Mouse (Mus musculus) CD8-positive naive resting alpha-beta T cell, adult 2 months (primary cell): ENCODE measurements around the gene Pnldc1.
A peak's percentile ranks its signal among the peaks of the same experiment; 100 is the strongest.
"Not testable (repeated sequence)": the region's sequence is repeated elsewhere in the genome, so short reads cannot be mapped to it uniquely, and the experiment has no call there.

ENCODE experiments used
- DNase-seq, 2 experiments: peaks; one replicate each; pipeline ENCODE4 v3.0.0; 2022; ENCODE audit warnings: low read depth in 2 of 2, low spot score in 2 of 2

Pnldc1 gene

GRCm38 (mm10) chr17:12910391-12910790, 361 bp upstream of the Pnldc1 start:
- no peak for DNase-seq

GRCm38 (mm10) chr17:12906436-12906835, 3.6 kb downstream of the Pnldc1 start:
- DNase-seq, result no peak

GRCm38 (mm10) chr17:12905810-12906209, 4.2 kb downstream of the Pnldc1 start:
- no peak for DNase-seq

- no peak for DNase-seq
These were observed 5.7 kb downstream of the Pnldc1 start for GRCm38 (mm10) chr17:12904349-12904748.

- DNase-seq, result no peak
These were observed 6.4 kb downstream of the Pnldc1 start for GRCm38 (mm10) chr17:12903372-12904333.

DNA sequence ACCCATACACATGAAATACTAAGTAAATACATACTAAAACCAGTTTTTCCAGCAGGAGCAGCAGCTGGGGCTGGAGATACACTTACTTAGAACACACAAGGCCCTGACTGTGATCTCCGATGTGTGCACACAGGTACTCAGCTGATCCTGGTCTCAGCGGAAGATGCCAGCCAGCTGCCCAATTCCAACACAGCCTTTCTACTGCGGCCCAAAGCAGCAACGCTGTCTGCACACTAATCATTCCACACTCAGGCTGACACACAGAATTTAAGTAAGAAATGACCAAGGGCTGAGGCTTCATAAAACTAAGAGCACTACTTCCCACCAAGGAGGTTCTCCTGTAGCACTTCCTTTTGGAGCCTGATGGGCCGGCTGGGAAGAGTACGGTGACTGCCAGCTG, 7.7 kb downstream of the Pnldc1 start:
- DNase-seq, result no peak

DNA sequence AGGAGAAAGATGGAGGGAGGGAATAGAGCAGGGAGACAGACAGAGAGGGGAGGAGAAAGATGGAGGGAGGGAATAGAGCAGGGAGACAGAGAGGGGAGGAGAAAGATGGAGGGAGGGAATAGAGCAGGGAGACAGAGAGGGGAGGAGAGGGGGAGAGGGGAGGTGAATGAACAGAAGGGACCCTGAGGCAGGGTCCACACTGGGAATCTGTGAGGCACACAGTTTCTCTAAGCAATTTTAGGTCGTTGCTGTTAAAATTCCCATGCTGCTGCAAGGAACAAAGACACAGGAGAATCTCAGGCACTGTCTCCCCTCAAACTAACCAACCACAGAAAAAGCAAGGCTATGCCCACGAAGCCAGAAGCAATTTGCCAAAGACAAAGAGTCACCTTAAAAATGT, 11.4 kb downstream of the Pnldc1 start:
- not testable (repeated sequence) for DNase-seq

DNA sequence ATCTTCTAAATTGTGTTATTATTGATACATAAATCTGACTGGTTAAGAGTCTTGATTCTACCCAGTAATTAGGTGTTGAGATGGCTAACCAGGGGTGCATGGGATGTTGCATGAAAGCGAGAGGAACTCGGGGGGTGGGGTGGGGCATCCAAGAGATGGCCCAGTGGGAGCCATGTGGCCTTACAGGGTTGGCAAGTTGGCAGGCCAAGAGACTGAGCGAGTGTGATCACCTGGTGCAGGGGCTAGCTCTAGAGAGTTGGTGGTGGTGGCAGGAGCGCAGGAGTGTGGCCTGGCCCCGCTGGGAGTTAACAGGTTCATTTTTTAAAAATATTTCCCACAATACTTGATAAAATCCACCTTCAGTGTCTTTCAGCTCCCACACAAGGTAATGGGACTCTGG, 12.4 kb downstream of the Pnldc1 start:
- no peak for DNase-seq

GRCm38 (mm10) chr17:12892033-12892432, 18.0 kb downstream of the Pnldc1 start:
- no peak for DNase-seq

DNA sequence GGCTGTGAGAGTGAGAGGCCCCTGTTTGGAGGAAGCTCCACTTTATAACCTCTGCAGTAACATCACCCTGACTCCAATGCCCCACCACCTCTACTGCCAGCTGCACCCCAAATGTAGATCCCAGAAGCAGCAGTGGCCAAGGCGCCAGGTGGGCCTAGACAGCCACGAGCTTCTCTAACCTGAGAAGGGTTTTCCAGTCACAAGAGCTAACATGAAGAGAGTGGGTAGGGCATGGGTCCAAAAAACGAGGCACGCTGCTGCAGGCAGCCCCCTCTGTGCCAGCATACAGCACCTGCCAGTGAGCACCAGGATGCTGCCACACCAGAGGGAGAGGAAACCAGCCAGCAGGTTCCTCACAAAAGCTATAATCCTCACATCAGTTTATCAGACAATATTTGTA, 19.0 kb downstream of the Pnldc1 start:
- no peak for DNase-seq

DNA sequence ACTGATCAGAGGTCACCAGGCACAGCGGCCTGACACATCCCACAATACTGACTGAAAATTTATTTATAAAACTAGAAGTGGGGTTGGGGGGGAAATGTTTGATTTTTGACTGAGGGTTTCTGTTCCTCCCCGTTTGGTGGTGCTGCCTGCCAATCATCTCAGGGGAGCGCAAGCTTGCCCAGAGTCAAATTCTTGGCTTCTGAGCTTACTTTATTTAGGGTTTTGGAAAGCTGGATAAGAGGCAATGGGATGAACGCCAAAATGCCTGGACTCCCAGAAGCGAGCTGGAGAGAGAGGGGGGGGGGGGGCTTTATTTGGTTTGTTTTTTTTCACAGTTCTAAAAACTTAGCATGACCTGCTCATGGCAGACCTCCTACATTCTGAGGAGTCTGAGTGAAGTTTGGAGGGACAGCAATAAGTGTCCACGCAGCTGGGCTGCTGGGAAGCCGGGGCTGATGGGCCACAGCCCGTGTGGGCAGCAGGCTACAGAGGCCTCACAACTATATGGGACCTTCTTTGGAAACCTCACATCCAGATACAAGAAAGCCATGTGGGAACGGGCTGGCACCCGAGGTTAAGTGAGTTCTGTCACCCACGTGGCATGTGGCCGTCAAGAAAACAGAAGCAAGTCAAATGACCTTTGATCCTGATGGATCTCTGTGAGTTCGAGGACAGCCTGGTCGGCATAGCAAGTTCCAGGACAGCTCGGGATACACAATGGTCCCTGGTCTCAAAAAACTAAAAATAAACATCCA, 22.8 kb downstream of the Pnldc1 start:
- no peak for DNase-seq

GRCm38 (mm10) chr17:12886620-12887019, 23.4 kb downstream of the Pnldc1 start:
- DNase-seq, result no peak

- DNase-seq, result no peak
These were observed 28.8 kb downstream of the Pnldc1 start for GRCm38 (mm10) chr17:12881216-12881615.

DNA sequence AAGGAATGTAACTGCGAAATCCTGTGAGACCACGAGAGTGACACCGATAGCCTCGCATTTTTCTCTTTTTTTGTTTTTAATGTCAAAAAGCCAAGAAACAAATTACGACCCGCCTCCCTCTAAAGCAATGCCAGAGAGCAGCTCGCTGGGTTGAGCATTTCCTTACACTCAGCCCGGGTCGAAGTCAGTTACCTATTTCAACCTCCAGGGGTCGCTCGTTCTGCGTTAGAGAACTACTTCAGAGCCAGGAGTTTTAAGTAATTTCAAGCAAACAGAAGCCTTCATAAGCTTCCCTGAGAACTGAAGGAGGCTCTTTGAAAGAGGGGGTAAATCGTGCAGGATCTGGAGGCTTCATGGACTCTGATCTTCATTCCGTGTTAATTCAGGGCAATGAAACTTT, 29.9 kb downstream of the Pnldc1 start:
- DNase-seq, result peak; percentile 64 to 76

GRCm38 (mm10) chr17:12875734-12876133, 34.3 kb downstream of the Pnldc1 start, which contains the start of gene Mrgprh:
TSS of gene Mrgprh (plus strand) at chr17:12876034.
- no peak for DNase-seq

DNA sequence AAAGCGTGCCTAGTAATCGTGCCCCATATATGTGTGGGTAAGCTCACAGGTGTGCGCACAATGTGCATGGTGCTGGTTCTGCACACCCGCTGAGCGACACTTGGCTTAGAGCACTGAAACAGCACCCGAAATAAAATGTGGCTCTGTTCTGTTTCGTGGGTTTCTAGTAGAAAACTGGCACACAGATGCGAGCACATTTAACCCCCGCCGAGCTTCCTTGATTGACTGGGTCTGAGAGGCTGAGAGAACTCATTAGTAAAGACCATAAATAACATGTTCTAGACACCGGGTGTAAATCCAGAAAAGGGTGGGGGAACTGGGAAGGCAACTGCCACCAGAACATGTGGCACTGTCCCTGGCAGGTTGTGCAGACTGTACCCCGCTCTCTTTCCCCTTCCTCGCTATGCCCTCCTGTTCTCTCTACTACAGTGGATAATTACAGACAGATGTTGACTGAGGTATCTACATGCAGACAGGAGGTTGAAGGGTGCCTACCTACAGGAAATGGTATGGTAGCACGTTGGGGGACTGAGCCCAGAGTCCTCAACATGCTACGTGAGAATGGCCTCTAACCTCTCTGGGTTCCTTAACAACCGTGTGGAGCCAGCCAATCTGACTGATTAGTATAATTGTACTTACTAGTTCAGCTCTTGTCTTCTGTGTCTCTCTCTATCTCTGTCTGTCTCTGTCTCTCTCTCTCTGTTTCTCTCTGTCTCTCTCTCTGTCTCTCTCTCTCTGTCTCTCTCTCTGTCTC, 37.6 kb downstream of the Pnldc1 start:
- no peak for DNase-seq

DNA sequence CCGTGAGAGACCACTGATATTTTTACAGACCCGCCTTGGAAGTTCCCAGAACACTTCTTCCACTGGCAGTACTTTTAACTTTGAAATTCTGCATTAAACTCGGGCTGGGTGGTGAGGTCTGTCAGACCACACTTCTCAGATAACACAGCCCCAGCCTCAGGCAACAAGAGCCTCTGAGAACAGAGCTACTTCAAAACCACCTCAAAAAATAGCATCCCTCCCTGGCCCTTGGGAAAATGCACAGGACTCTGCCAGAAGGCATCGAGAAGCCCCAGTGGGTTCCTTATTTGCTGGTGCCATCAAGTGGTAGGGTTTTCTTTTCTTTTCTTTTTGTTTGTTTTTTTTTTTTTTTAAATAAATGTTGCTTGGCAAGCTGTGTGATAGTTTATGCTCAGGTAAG, 41.4 kb downstream of the Pnldc1 start:
- no peak for DNase-seq

- DNase-seq, result no peak
These were observed 42.0 kb downstream of the Pnldc1 start, which contains the start of gene Mas1 for GRCm38 (mm10) chr17:12868043-12868442. TSS of gene Mas1 (minus strand) at chr17:12868143.

- DNase-seq, result no peak
These were observed 43.2 kb downstream of the Pnldc1 start for GRCm38 (mm10) chr17:12866853-12867252.

DNA sequence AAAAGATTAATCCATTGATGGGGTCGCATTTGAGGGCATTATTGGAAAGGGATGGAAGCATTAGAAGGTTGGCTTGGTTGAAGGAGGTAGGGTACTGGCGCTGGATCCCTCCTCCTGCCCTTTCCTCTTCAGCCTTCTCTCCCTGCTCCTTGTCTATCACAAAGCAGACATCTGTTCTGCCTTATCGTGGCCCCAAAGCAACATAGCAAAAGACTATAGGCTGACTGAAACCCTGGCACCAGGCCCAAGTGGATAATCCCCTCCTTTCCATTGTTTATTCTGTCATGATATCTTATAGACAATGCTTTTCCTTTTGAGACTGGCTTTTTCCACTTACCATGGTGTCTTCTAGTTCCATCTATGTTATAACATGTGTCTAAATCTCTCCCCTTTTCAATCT, 44.6 kb downstream of the Pnldc1 start:
- DNase-seq, result no peak

DNA sequence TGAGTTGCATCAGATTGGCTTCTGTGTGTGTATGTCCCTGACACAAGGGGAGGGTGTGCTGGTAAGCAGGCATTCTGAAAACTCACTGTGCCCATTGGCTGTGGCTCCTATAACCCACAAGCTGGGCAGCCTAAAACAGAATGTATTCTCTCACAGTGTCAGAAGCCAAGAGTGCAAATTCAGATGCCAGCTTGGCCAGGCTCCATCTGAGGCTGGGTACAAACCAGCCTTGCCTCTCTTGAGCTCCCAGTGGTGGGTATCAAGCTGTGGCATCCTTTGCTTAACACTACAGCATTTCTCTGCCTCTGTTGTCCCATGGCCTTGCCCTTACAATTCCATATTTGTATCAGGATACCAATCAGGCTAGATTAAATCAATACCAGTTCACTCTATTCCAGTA, 45.9 kb downstream of the Pnldc1 start:
- no peak for DNase-seq
